Mouse (Mus musculus): Measurements from ENCODE around the gene Itga10. TPM values are rescaled to one million over a fixed set of nuclear protein-coding genes. Genes with fewer than 3 reads are reported as not detected.
"Not testable (repeated sequence)": the region's sequence is repeated elsewhere in the genome, so short reads cannot be mapped to it uniquely, and the experiment has no call there.

Gene Itga10
- polyA plus RNA-seq, 1 experiment from 2014 or later = 0.31 TPM

GRCm38 (mm10) chr3:96602704-96603084, 42.7 kb upstream of the Itga10 start:
- Histone ChIP-seq H3K4me1 (replicated peaks) (peaks cover 65% of the 10 kb centered on the region), H3K36me3 (peaks cover 33% of the 10 kb centered on the region), H3K4me3 (peak overlapping the region; percentile 93), H3K27me3 (ENCODE audit: insufficient read depth, poor library complexity, severe bottlenecking) (peaks cover 18% of the 10 kb centered on the region), H3K27ac (peak overlapping the region; percentile 97), H3K9me3 (no peaks in the 10 kb centered on the region)
- WGBS = 36% methylated on average over 5 of the region's 5 CpGs
- DNase-seq (ENCODE audit: low spot score) = no peak

GRCm38 (mm10) chr3:96603311-96603710, 42.1 kb upstream of the Itga10 start:
- H3K4me1 ChIP-seq (replicated peaks) = peaks cover 58% of the 10 kb centered on the region
- 55% methylated on average over 5 of the region's 5 CpGs for WGBS
- H3K27ac ChIP-seq = peak overlapping the region; percentile 97
- no peak for DNase-seq (ENCODE audit: low spot score)
- H3K9me3 ChIP-seq = no peaks in the 10 kb centered on the region
- H3K27me3 ChIP-seq (ENCODE audit: insufficient read depth, poor library complexity, severe bottlenecking) = peaks cover 18% of the 10 kb centered on the region
- peaks cover 39% of the 10 kb centered on the region for H3K36me3 ChIP-seq
- H3K4me3 ChIP-seq = peak overlapping the region; percentile 93

DNA sequence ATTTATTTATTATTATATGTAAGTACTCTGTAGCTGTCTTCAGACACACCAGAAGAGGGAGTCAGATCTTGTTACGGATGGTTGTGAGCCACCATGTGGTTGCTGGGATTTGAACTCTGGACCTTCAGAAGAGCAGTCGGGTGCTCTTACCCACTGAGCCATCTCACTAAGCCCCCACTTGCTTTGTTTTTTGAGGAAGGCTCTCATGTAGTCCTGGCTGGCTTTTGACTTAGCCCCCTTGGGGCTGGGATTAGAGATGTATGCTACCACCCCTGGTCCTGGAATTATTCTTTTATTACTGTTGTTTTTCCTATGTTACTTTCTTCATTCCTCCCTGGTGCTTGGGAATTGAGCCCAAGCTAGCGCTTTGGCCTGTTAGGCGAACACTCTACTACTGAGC, 39.4 kb upstream of the Itga10 start:
- H3K27ac ChIP-seq; H3K4me3 ChIP-seq; H3K9me3 ChIP-seq; DNase-seq (ENCODE audit: low spot score); H3K27me3 ChIP-seq (ENCODE audit: insufficient read depth, poor library complexity, severe bottlenecking): not testable (repeated sequence)
- Histone ChIP-seq H3K36me3 (peaks cover 55% of the 10 kb centered on the region), H3K4me1 (replicated peaks) (peaks cover 39% of the 10 kb centered on the region)
- 94% methylated on average over 4 of the region's 4 CpGs for WGBS

- DNase-seq (ENCODE audit: low spot score) = no peak
- Histone ChIP-seq H3K9me3 (no peaks in the 10 kb centered on the region), H3K4me3 (no peak overlapping the region), H3K4me1 (replicated peaks) (peaks cover 35% of the 10 kb centered on the region), H3K27me3 (ENCODE audit: insufficient read depth, poor library complexity, severe bottlenecking) (no peaks in the 10 kb centered on the region), H3K27ac (no peak overlapping the region), H3K36me3 (peaks cover 55% of the 10 kb centered on the region)
- 93% methylated on average over 4 of the region's 4 CpGs for whole genome bisulfite sequencing
These were observed 38.8 kb upstream of the Itga10 start for GRCm38 (mm10) chr3:96606618-96607017.

DNA sequence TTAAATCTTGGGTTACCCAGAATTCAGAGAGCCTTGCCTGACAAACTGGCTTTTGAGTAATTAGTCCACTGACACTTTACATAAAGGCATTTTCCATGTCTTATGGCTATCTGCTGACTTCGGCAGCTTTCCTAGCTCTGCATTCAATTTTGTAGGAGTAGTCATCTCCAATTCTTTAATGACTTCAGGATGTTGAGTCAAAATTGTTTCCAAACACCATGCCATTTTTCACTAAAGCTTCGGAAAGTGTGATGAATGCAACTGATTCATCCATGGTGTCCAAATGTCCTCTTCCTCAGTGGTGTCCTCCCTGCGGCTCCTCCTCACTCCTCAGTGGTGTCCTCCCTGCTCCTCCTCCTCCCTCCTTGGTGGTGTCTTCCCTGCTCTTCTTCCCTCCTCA, 27.4 kb upstream of the Itga10 start:
- WGBS = 94% methylated on average over 3 of the region's 3 CpGs
- no peaks in the 10 kb centered on the region for H3K27me3 ChIP-seq (ENCODE audit: insufficient read depth, poor library complexity, severe bottlenecking)
- no peak for DNase-seq (ENCODE audit: low spot score)
- no peak overlapping the region for H3K4me3 ChIP-seq
- H3K36me3 ChIP-seq = peaks cover 91% of the 10 kb centered on the region
- H3K27ac ChIP-seq = no peak overlapping the region
- no peaks in the 10 kb centered on the region for H3K9me3 ChIP-seq
- no peaks in the 10 kb centered on the region for H3K4me1 ChIP-seq (replicated peaks)

GRCm38 (mm10) chr3:96623201-96623600, 22.2 kb upstream of the Itga10 start:
- H3K27ac ChIP-seq = no peak overlapping the region
- H3K27me3 ChIP-seq (ENCODE audit: insufficient read depth, poor library complexity, severe bottlenecking) = no peaks in the 10 kb centered on the region
- 90% methylated on average over 4 of the region's 4 CpGs for WGBS
- H3K4me3 ChIP-seq = no peak overlapping the region
- peaks cover 88% of the 10 kb centered on the region for H3K36me3 ChIP-seq
- DNase-seq (ENCODE audit: low spot score) = no peak
- no peaks in the 10 kb centered on the region for H3K9me3 ChIP-seq
- H3K4me1 ChIP-seq (replicated peaks) = no peaks in the 10 kb centered on the region

GRCm38 (mm10) chr3:96629729-96630600, 15.4 kb upstream of the Itga10 start, which contains the start of gene Rbm8a:
Rbm8a (plus strand) TSS chr3:96629933.
- peak; percentile 96 for DNase-seq (ENCODE audit: low spot score)
- Histone ChIP-seq H3K27ac (peak within 1 kb of the TSS; percentile 95), H3K4me3 (peak within 1 kb of the TSS; percentile 77), H3K4me1 (replicated peaks) (peaks cover 26% of the 10 kb centered on the region), H3K9me3 (no peaks in the 10 kb centered on the region), H3K27me3 (ENCODE audit: insufficient read depth, poor library complexity, severe bottlenecking) (no peaks in the 10 kb centered on the region), H3K36me3 (peaks cover 55% of the 10 kb centered on the region)
- 1% methylated on average over 48 of the region's 48 CpGs for WGBS

GRCm38 (mm10) chr3:96632058-96632457, 13.3 kb upstream of the Itga10 start:
- H3K27me3 ChIP-seq (ENCODE audit: insufficient read depth, poor library complexity, severe bottlenecking) = no peaks in the 10 kb centered on the region
- DNase-seq (ENCODE audit: low spot score) = no peak
- no peak overlapping the region for H3K27ac ChIP-seq
- peaks cover 44% of the 10 kb centered on the region for H3K4me1 ChIP-seq (replicated peaks)
- peaks cover 38% of the 10 kb centered on the region for H3K36me3 ChIP-seq
- H3K9me3 ChIP-seq = no peaks in the 10 kb centered on the region
- no peak overlapping the region for H3K4me3 ChIP-seq

DNA sequence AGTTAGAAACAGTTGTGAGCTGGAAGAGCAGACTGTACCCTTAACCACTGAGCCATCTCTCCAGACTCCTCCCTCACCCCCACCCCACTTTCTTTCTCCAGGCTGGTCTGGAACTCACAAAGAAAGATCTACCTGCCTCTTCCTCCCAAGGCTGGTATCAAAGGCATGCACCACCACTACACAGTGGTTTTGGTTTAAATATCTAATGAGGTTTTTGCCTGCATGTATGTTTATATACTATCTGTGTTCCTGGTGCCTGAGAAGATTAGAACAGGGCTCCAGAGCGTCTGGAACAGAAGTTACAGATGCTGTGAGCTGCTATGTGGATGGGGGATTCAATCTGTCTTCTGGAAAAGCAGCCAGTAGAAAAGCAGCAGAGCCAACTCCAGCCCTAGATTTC, 11.4 kb upstream of the Itga10 start:
- H3K27ac ChIP-seq = no peak overlapping the region
- no peaks in the 10 kb centered on the region for H3K27me3 ChIP-seq (ENCODE audit: insufficient read depth, poor library complexity, severe bottlenecking)
- no peaks in the 10 kb centered on the region for H3K9me3 ChIP-seq
- H3K36me3 ChIP-seq = peaks cover 51% of the 10 kb centered on the region
- peaks cover 40% of the 10 kb centered on the region for H3K4me1 ChIP-seq (replicated peaks)
- DNase-seq (ENCODE audit: low spot score) = no peak
- 71% methylated on average over 1 of the region's 1 CpGs for WGBS
- no peak overlapping the region for H3K4me3 ChIP-seq

DNA sequence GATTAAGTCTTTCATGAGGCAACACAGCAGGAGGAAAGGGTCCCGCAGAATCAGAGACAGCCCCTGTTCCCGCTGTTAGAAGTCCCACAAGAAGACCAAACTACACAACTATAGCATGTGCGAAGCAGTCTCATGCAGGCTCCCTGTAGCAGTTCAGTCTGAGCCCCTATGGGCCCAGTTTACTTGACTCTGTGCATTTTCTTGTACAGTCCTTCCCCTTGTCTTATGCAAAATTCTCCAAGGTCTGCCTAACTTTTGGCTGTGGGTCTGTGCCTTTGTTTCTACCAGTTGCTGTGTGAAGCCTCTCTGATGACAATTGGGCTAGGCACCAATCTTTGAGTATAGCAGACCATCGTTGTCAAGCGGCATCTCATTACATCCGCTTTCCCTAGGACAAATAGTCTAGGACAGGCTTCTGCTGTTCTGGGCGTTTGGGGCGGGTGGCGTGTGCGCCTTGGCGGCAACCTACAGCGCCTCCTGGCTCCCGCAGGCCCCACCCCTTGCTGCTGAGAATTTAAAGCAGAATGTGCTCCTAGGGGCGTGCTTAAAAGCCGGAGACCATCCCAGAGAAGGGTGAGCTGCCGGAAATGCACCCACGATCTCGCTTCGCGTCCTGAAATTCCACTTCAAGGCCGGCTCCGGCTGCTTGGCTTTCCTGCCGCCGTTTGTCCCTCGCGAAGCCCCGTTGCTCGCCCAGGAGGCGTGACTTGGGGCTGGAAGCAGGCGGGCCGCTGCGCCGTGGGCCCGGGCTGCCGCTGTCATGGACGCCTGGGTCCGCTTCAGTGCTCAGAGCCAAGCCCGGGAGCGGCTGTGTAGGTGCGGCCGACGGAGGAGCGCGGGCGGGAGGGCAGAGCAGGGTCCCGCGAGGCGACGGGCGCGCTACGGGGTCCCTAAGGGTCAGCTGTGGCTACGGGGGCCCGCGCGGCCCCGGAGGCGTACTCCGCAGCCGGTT, 10.2 kb upstream of the Itga10 start, which contains the start of the genes Pex11b and Gm42957:
Gene Pex11b, plus strand, starts transcription at position 449 of the 952 bp plus-strand sequence.
Gene Gm42957, plus strand, starts transcription at position 547 of the 952 bp plus-strand sequence.
- peak; percentile 85 for DNase-seq (ENCODE audit: low spot score)
- WGBS = 2% methylated on average over 60 of the region's 60 CpGs
- Histone ChIP-seq H3K4me3 (peak within 1 kb of the TSS; percentile 81), H3K27me3 (ENCODE audit: insufficient read depth, poor library complexity, severe bottlenecking) (no peaks in the 10 kb centered on the region), H3K4me1 (replicated peaks) (peaks cover 36% of the 10 kb centered on the region), H3K27ac (peak within 1 kb of the TSS; percentile 93), H3K36me3 (peaks cover 63% of the 10 kb centered on the region), H3K9me3 (no peaks in the 10 kb centered on the region)

DNA sequence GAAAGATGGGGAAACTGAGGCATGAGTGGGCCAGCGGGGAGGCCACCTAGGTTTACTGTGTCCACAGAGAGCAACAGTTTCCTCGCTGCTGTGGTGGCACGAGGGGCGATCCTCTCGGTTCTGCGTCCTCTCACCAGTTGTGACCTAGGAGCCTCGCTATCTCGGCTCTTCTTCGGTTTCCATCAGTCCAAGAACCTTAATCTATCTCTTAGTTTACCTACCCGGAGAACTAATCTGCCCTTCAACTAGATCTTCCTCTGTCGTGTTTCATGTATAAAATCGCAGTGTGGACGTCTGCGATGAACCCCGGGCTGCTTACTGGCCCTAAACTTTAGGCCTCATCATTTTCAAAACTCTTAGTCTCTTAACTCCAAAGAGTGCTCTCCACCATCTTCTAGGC, 9.5 kb upstream of the Itga10 start:
- H3K27ac ChIP-seq = peak overlapping the region; percentile 93
- H3K27me3 ChIP-seq (ENCODE audit: insufficient read depth, poor library complexity, severe bottlenecking) = no peaks in the 10 kb centered on the region
- peaks cover 67% of the 10 kb centered on the region for H3K36me3 ChIP-seq
- H3K9me3 ChIP-seq = no peaks in the 10 kb centered on the region
- no peak for DNase-seq (ENCODE audit: low spot score)
- H3K4me1 ChIP-seq (replicated peaks) = peaks cover 30% of the 10 kb centered on the region
- H3K4me3 ChIP-seq = peak overlapping the region; percentile 81
- 14% methylated on average over 15 of the region's 15 CpGs for WGBS

- peaks cover 67% of the 10 kb centered on the region for H3K36me3 ChIP-seq
- H3K27me3 ChIP-seq (ENCODE audit: insufficient read depth, poor library complexity, severe bottlenecking) = no peaks in the 10 kb centered on the region
- DNase-seq (ENCODE audit: low spot score) = no peak
- WGBS = 70% methylated on average over 11 of the region's 11 CpGs
- peaks cover 26% of the 10 kb centered on the region for H3K4me1 ChIP-seq (replicated peaks)
- H3K27ac ChIP-seq = peak overlapping the region; percentile 66; the same call in 1 of the 2 replicates
- H3K9me3 ChIP-seq = no peaks in the 10 kb centered on the region
- peak overlapping the region; percentile 81 for H3K4me3 ChIP-seq
These were observed 8.9 kb upstream of the Itga10 start for GRCm38 (mm10) chr3:96636448-96636847.

All from hindbrain, embryonic 10.5 days (tissue).